Mouse (Mus musculus): ENCODE data around the gene Cyp4a31. TPM values are rescaled to one million over a fixed set of nuclear protein-coding genes. Genes with fewer than 3 reads are reported as not detected.
"Not testable (repeated sequence)": the region's sequence is repeated elsewhere in the genome, so short reads cannot be mapped to it uniquely, and the experiment has no call there.

The Cyp4a31 gene
- polyA plus RNA-seq, 2 experiments, result not detected

DNA sequence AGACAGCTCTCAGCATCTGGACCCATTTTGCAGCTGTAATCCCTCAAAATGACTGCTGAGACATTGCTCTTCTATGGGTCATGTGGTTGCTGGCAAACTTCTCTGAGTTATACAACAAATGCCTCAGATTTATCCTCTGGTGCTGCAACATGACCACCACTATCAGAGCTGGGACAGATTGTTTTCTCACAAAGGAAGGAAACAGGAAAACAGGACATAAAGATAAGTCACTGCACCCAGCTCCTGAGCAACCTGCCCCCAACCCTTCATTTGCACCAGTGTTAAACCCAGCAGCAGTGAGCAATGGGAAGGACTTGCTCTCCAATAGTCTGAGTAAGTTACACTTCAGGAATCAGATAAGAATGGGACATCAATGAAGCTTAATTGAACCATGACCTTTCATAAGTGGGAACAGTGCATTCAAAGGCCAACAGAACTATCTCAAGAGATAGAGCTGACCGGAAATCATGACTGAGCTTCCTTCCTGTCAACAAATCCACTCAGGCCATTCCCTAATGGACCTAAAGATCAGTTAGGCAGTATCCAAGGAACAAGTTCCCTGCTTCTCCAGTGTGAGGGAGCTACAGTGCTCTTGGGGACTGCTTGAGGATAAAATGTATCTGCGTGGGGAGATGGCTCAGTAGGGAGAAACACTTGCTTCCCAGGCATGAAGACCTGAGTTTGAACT lies 17.2 kb upstream of the Cyp4a31 start:
- no peak overlapping the region for H3K4me2 ChIP-seq (replicated peaks; ENCODE audit: low read depth, low read length, severe bottlenecking)
- no peak overlapping the region for H3K4me3 ChIP-seq (replicated peaks; ENCODE audit: low read length)
- ATAC-seq (ENCODE audit: low FRiP score, low read depth) (no peak), DNase-seq (ENCODE audit: low spot score) (no peak)
- no peaks in the 10 kb centered on the region for H3K36me3 ChIP-seq (ENCODE audit: control insufficient read depth, insufficient read depth, low read length)
- no peaks in the 10 kb centered on the region for H3K9me3 ChIP-seq (ENCODE audit: control insufficient read depth, low read length)
- no peak for TF ChIP-seq POLR2A (IDR thresholded peaks at IDR 0.05; ENCODE audit: borderline replicate concordance, extremely low read depth, insufficient read depth, insufficient read length)
- no peak overlapping the region for H3K9ac ChIP-seq (ENCODE audit: low read depth, low read length, severe bottlenecking)
- no peaks in the 10 kb centered on the region for H3K27me3 ChIP-seq (ENCODE audit: control insufficient read depth, insufficient read depth, low read length)
- no peaks in the 10 kb centered on the region for H3K4me1 ChIP-seq (ENCODE audit: control insufficient read depth, insufficient read depth, low read length)
- H3K27ac ChIP-seq (replicated peaks; ENCODE audit: low read depth, low read length), result no peak overlapping the region
- WGBS, result 73% methylated on average over 2 of the region's 2 CpGs

DNA sequence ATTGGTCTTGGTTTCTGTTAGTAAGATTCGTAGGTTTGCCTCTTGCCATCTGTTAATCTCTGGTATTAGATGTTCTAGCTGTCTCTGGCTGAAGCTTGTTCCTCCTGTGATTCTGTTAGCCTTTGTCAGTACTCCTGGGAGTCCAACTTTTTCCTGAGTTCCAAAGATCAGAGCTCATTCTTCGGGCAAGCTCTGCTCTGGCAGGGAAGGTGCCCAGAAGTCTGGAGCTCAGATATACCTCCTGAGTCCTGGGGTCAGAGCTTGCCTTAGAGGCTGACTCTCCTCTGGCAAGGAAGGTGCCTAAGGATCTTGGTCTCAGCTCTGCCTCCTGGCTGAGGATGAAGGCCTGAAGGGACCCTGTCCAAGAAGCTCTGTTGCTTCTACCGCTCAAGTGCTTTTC lies 10.7 kb upstream of the Cyp4a31 start:
- no peaks in the 10 kb centered on the region for H3K9me3 ChIP-seq (ENCODE audit: control insufficient read depth, low read length)
- no peak overlapping the region for H3K4me2 ChIP-seq (replicated peaks; ENCODE audit: low read depth, low read length, severe bottlenecking)
- H3K4me3 ChIP-seq (replicated peaks; ENCODE audit: low read length), result no peak overlapping the region
- H3K27ac ChIP-seq (replicated peaks; ENCODE audit: low read depth, low read length), result no peak overlapping the region
- ATAC-seq (ENCODE audit: low FRiP score, low read depth), result no peak
- H3K36me3 ChIP-seq (ENCODE audit: control insufficient read depth, insufficient read depth, low read length), result no peaks in the 10 kb centered on the region
- no peak overlapping the region for H3K9ac ChIP-seq (ENCODE audit: low read depth, low read length, severe bottlenecking)
- H3K4me1 ChIP-seq (ENCODE audit: control insufficient read depth, insufficient read depth, low read length), result no peaks in the 10 kb centered on the region
- 82% methylated on average over 3 of the region's 3 CpGs for WGBS
- no peak for TF ChIP-seq POLR2A (IDR thresholded peaks at IDR 0.05; ENCODE audit: borderline replicate concordance, extremely low read depth, insufficient read depth, insufficient read length)
- no peak for DNase-seq (ENCODE audit: low spot score)
- no peaks in the 10 kb centered on the region for H3K27me3 ChIP-seq (ENCODE audit: control insufficient read depth, insufficient read depth, low read length)

DNA sequence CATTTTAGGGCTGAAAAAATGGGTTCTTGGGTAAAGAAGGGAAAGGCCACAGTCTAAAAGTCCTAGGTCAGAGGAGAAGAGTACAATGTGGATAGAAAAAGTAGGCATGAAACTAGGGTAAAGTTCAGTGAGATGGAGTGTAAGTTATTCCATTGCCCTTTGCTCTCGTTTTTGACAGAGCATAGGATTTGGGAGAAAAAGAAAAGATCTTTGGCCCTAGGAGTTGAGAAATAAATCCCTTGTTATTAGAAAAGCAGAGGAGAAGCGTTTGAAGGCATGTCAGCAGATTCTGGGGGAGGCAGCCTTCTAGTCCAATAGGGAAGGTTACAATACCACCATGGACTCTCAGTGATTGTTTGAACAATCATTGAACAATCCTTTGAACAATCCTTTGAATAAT lies 7.9 kb upstream of the Cyp4a31 start:
- WGBS, result 76% methylated on average over 2 of the region's 2 CpGs
- Histone ChIP-seq H3K9me3 (ENCODE audit: control insufficient read depth, low read length) (no peaks in the 10 kb centered on the region), H3K4me1 (ENCODE audit: control insufficient read depth, insufficient read depth, low read length) (no peaks in the 10 kb centered on the region), H3K9ac (ENCODE audit: low read depth, low read length, severe bottlenecking) (no peak overlapping the region), H3K4me2 (replicated peaks; ENCODE audit: low read depth, low read length, severe bottlenecking) (no peak overlapping the region), H3K27ac (replicated peaks; ENCODE audit: low read depth, low read length) (no peak overlapping the region), H3K27me3 (ENCODE audit: control insufficient read depth, insufficient read depth, low read length) (no peaks in the 10 kb centered on the region), H3K4me3 (replicated peaks; ENCODE audit: low read length) (no peak overlapping the region), H3K36me3 (ENCODE audit: control insufficient read depth, insufficient read depth, low read length) (no peaks in the 10 kb centered on the region)
- TF ChIP-seq POLR2A (IDR thresholded peaks at IDR 0.05; ENCODE audit: borderline replicate concordance, extremely low read depth, insufficient read depth, insufficient read length), result no peak
- DNase-seq (ENCODE audit: low spot score), result no peak
- ATAC-seq (ENCODE audit: low FRiP score, low read depth), result no peak

DNA sequence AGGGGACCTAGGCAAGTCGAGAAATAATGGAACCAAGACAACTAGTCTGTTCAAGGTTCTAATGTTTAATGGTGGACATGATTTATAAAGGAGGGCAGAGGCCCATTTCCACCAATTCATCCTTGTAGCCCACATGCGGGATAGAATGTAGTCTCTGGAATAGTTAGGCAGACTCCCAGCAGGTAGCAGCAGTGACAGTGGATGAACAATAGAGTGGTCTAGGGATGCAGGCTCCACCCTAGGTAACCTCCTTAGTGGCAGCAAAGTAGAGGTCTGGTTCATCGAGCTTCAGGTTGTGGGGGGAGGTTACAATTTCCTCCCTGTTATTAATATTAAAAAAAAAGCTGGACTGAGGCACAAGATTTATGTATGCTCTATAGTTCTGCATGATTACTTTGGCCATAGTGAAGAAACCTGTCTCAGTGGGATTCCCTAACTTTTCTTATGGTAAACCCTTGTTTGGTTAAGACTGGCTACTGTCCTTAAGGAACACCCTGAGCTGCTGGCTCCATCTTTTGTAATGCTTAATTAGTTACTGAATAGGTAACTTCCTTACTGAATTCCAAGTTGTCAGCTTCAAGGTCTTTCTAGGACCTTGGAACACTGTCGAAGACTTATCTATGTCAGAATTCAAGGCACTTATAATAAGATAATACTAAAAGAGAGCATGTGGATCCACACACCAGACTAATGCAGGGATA lies 5.4 kb upstream of the Cyp4a31 start:
- no peak for TF ChIP-seq POLR2A (IDR thresholded peaks at IDR 0.05; ENCODE audit: borderline replicate concordance, extremely low read depth, insufficient read depth, insufficient read length)

DNA sequence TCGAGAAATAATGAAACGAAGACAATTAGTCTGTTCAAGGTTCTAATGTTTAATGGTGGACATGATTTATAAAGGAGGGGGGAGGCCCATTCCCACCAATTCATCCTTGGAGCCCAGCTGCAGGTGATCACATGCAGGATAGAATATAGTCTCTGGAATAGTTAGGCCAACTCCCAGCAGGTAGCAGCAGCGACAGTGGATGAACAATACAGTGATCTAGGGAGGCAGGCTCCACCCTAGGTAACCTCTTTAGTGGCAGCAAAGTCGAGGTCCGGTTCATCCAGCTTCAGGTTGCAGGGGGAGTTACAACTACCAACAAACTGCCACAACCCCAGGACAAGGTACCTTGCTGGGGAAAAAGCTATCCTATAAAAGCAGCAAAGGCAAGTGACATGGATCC lies 2.2 kb upstream of the Cyp4a31 start:
- not testable (repeated sequence) for ATAC-seq (ENCODE audit: low FRiP score, low read depth); H3K4me2 ChIP-seq (replicated peaks; ENCODE audit: low read depth, low read length, severe bottlenecking); H3K27ac ChIP-seq (replicated peaks; ENCODE audit: low read depth, low read length); H3K36me3 ChIP-seq (ENCODE audit: control insufficient read depth, insufficient read depth, low read length); H3K4me1 ChIP-seq (ENCODE audit: control insufficient read depth, insufficient read depth, low read length); H3K4me3 ChIP-seq (replicated peaks; ENCODE audit: low read length); H3K9ac ChIP-seq (ENCODE audit: low read depth, low read length, severe bottlenecking); H3K27me3 ChIP-seq (ENCODE audit: control insufficient read depth, insufficient read depth, low read length); DNase-seq (ENCODE audit: low spot score); H3K9me3 ChIP-seq (ENCODE audit: control insufficient read depth, low read length)
- WGBS, result 59% methylated on average over 5 of the region's 5 CpGs

More for the DNA sequence above, 5.4 kb upstream of the Cyp4a31 start:
- Histone ChIP-seq H3K27me3 (ENCODE audit: control insufficient read depth, insufficient read depth, low read length) (no peaks in the 10 kb centered on the region), H3K9me3 (ENCODE audit: control insufficient read depth, low read length) (no peaks in the 10 kb centered on the region), H3K9ac (ENCODE audit: low read depth, low read length, severe bottlenecking) (no peak overlapping the region), H3K4me2 (replicated peaks; ENCODE audit: low read depth, low read length, severe bottlenecking) (no peak overlapping the region), H3K36me3 (ENCODE audit: control insufficient read depth, insufficient read depth, low read length) (no peaks in the 10 kb centered on the region), H3K4me3 (replicated peaks; ENCODE audit: low read length) (no peak overlapping the region), H3K4me1 (ENCODE audit: control insufficient read depth, insufficient read depth, low read length) (no peaks in the 10 kb centered on the region), H3K27ac (replicated peaks; ENCODE audit: low read depth, low read length) (no peak overlapping the region)
- DNase-seq (ENCODE audit: low spot score) (no peak), ATAC-seq (ENCODE audit: low FRiP score, low read depth) (no peak)
- WGBS, result 71% methylated on average over 4 of the region's 4 CpGs

DNA sequence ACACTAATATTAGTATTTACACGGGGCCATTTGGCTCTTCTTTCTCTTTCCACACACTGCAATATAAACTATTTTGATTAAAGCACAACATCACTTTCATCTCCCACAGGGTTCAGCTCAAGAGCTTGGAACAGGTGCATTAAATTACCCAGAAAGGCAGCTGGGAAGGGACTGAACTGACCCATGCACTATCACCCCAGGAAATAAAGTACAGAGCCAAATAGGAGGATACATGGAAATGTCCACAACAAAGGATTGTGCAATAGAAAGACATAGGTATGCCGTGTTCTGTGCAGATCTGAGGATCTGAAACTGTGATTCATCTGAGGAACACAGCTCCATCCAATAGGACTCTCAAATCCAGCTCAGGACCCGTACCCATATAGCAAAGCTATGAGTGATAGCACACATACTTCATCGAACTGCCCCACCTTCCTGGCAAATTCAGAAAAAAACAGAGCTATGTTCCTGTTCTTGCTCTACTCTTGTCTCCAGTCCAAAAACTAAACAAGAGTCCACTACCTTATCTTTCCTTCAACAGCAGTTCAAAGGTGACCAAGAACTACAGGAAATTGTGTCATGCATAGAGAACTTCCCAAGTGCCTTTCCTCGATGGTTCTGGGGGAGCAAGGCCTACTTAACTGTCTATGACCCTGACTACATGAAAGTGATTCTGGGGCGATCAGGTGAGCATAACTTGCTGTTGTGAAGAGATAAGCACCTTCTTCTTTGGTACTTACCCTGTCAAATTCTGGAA lies 1.2 kb downstream of the Cyp4a31 start:
- not testable (repeated sequence) for H3K9me3 ChIP-seq (ENCODE audit: control insufficient read depth, low read length); H3K9ac ChIP-seq (ENCODE audit: low read depth, low read length, severe bottlenecking); H3K36me3 ChIP-seq (ENCODE audit: control insufficient read depth, insufficient read depth, low read length); H3K27me3 ChIP-seq (ENCODE audit: control insufficient read depth, insufficient read depth, low read length); H3K4me1 ChIP-seq (ENCODE audit: control insufficient read depth, insufficient read depth, low read length); H3K4me2 ChIP-seq (replicated peaks; ENCODE audit: low read depth, low read length, severe bottlenecking); ATAC-seq (ENCODE audit: low FRiP score, low read depth); H3K4me3 ChIP-seq (replicated peaks; ENCODE audit: low read length); H3K27ac ChIP-seq (replicated peaks; ENCODE audit: low read depth, low read length); DNase-seq (ENCODE audit: low spot score)
- WGBS, result 78% methylated on average over 6 of the region's 6 CpGs

Measured in limb, embryonic 14.5 days (tissue).